Comparison of ENCODE assay signal across 9 mouse cellular contexts in genomic region chr1:58953686-58954434, GRCm38 (mm10). TPM values are rescaled to one million over a fixed set of nuclear protein-coding genes. Genes with fewer than 3 reads are reported as not detected.
DNase-seq lines count a peak whose midpoint lies in the region; ATAC-seq lines count a peak whose summit lies in the region.
"Had no signal": no experiment of that assay in that cellular context is flagged by ENCODE, and none has a peak within 500 bp of the region (broad histone marks: within the 10 kb centered on the region; RNA-seq: fewer than 3 reads in every experiment).

No protein-coding gene starts in this region.

- peak overlapping the region; percentile 19; the same call in 1 of the 2 replicates for H3K9ac ChIP-seq in heart, embryonic 13.5 days

- intact Hi-C loops in left cerebral cortex, postnatal 36 days (cut with DNase I), result no loop called here

- H3K27me3 ChIP-seq in heart, embryonic 13.5 days (replicated peaks), result no peaks in the 10 kb centered on the region

- H3K9me3 ChIP-seq in heart, embryonic 13.5 days, result no peaks in the 10 kb centered on the region

- ATAC-seq in CD4-positive, CD25-positive, alpha-beta regulatory T cell, adult 4 months, result peak; percentile 45
- ATAC-seq in heart, embryonic 13.5 days (ENCODE audit: extremely low read depth, insufficient number of reproducible peaks, low FRiP score, low TSS enrichment), result peak; percentile 69
- peak; percentile 79 for ATAC-seq in megakaryocyte progenitor cell, adult 5-6 weeks (replicated peaks; ENCODE audit: poor library complexity)
- ATAC-seq: hindbrain, postnatal 0 days had no signal

- peak overlapping the region; percentile 32 for H3K4me2 ChIP-seq in heart, embryonic 13.5 days

- peak; percentile 87 for DNase-seq in A20 (ENCODE audit: low read depth, low spot score)
- DNase-seq in left cerebral cortex, postnatal 36 days (ENCODE audit: low spot score in 2 of 2), result no peak
- DNase-seq in gastrocnemius, postnatal 4 days (ENCODE audit: low spot score in 2 of 2), result no peak
- DNase-seq in right cerebral cortex, adult 2 months (ENCODE audit: low spot score in 2 of 2), result no peak
- DNase-seq in urinary bladder, postnatal 25 days (ENCODE audit: low spot score), result no peak

- peak overlapping the region; percentile 86 for H3K27ac ChIP-seq in heart, embryonic 13.5 days (replicated peaks)
- H3K27ac ChIP-seq: hindbrain, postnatal 0 days had no signal

- peaks cover 91% of the 10 kb centered on the region for H3K4me1 ChIP-seq in heart, embryonic 13.5 days

- WGBS in heart, embryonic 13.5 days, result 48% methylated on average over 9 of the region's 9 CpGs

- no peaks in the 10 kb centered on the region for H3K36me3 ChIP-seq in heart, embryonic 13.5 days

- no peak overlapping the region for H3K4me3 ChIP-seq in heart, embryonic 13.5 days

RNA-seq across cellular contexts. Expression of gene Trak2, which starts 19.4 kb away (rescaled TPM):
- polyA plus RNA-seq in CD4-positive, CD25-positive, alpha-beta regulatory T cell, adult 4 months (2017; shearing (Covaris generic)), result 10 to 100 TPM; 23.7 to 26.1 TPM
- 24.9 and 25.4 TPM in 2 replicates for polyA plus RNA-seq in heart, embryonic 13.5 days (2015; fragmentation: Nextera tagmentation; extraction: Ambion mirVana)
- 27.4 and 32.9 TPM in 2 replicates for total RNA-seq in megakaryocyte progenitor cell, adult 5-6 weeks (2015)
- 21.4 and 23.4 TPM in 2 replicates for total RNA-seq in megakaryocyte progenitor cell, adult 5-6 weeks (2017)
- total RNA-seq in left cerebral cortex, postnatal 36 days (2021), result 100 to 1,000 TPM; 157 to 160 TPM
- 10 to 100 TPM; 52.4 to 56.7 TPM for total RNA-seq in gastrocnemius, postnatal 4 days (2021)

RNA-seq across cellular contexts. Expression of gene Stradb, which starts 19.5 kb away (rescaled TPM):
- 10 to 100 TPM; 12.1 to 13.0 TPM for polyA plus RNA-seq in CD4-positive, CD25-positive, alpha-beta regulatory T cell, adult 4 months (2017; shearing (Covaris generic))
- 24.1 and 27.4 TPM in 2 replicates for polyA plus RNA-seq in heart, embryonic 13.5 days (2015; fragmentation: Nextera tagmentation; extraction: Ambion mirVana)
- total RNA-seq in megakaryocyte progenitor cell, adult 5-6 weeks (2015), result 21.9 and 24.9 TPM in 2 replicates
- total RNA-seq in megakaryocyte progenitor cell, adult 5-6 weeks (2017), result 9.5 and 9.9 TPM in 2 replicates
- total RNA-seq in left cerebral cortex, postnatal 36 days (2021), result 10 to 100 TPM; 56.8 to 61.5 TPM
- total RNA-seq in gastrocnemius, postnatal 4 days (2021), result 10 to 100 TPM; 69.6 to 81.9 TPM
